Mouse (Mus musculus) ES-Bruce4 (cell line): ENCODE results near the gene Bcl2. TPM values are rescaled to one million over a fixed set of nuclear protein-coding genes. Genes with fewer than 3 reads are reported as not detected.

ENCODE experiments used
- H3K27ac ChIP-seq: 2 replicates; pipeline ENCODE4 v1.5.1; 2012; ENCODE audit warnings: low read length, inconsistent platforms; ENCODE audit not compliant: insufficient read depth
- H3K27me3 ChIP-seq: 2 replicates; pipeline ENCODE4 v1.6.1; 2012; ENCODE audit warnings: mild to moderate bottlenecking, low read length, inconsistent platforms; ENCODE audit not compliant: control insufficient read depth, poor library complexity, insufficient read depth, severe bottlenecking
- H3K36me3 ChIP-seq: 2 replicates; pipeline ENCODE4 v1.6.1; 2012; ENCODE audit warnings: inconsistent platforms, mild to moderate bottlenecking, low read length, moderate library complexity; ENCODE audit not compliant: control insufficient read depth, poor library complexity, insufficient read depth, severe bottlenecking
- H3K4me1 ChIP-seq: one replicate; pipeline ENCODE4 v1.8.1; 2011; ENCODE audit warnings: low read length; ENCODE audit not compliant: control insufficient read depth, insufficient read depth
- H3K4me3 ChIP-seq: 2 replicates; pipeline ENCODE4 v1.5.1; 2011; ENCODE audit warnings: low read depth, mild to moderate bottlenecking, low read length
- H3K9ac ChIP-seq: 2 replicates; pipeline ENCODE4 v1.6.1; 2012; ENCODE audit warnings: low read depth, mild to moderate bottlenecking, inconsistent platforms; ENCODE audit not compliant: poor library complexity, severe bottlenecking
- H3K9me3 ChIP-seq: replicated peaks from 2 replicates; pipeline ENCODE4 v1.6.1; 2012; ENCODE audit warnings: mild to moderate bottlenecking, low read length, inconsistent platforms; ENCODE audit not compliant: control insufficient read depth, poor library complexity, insufficient read depth, severe bottlenecking
- CTCF ChIP-seq: IDR thresholded peaks from one replicate; pipeline ENCODE4 v1.8.1; 2011; ENCODE audit warnings: low read depth, low read length
- EP300 ChIP-seq: IDR thresholded peaks from 2 replicates; pipeline ENCODE4 v1.6.1; 2011; ENCODE audit warnings: low read depth, low read length; ENCODE audit not compliant: insufficient read depth
- POLR2A ChIP-seq: IDR thresholded peaks from one replicate; pipeline ENCODE4 v1.8.1; 2011; ENCODE audit warnings: low read length; ENCODE audit not compliant: insufficient read depth
- polyA plus RNA-seq: library from polyadenylated mRNA; stranded (reverse); fragments of >200 nt; gene quantifications from 2 replicates; pipeline ENCODE4 v1.2.4, GENCODE M21; 2011; ENCODE audit warnings: low read depth; ENCODE audit not compliant: missing spikeins, insufficient read depth, insufficient read length

The Bcl2 gene
- polyA plus RNA-seq, 1 experiment = 3.0 TPM

DNA sequence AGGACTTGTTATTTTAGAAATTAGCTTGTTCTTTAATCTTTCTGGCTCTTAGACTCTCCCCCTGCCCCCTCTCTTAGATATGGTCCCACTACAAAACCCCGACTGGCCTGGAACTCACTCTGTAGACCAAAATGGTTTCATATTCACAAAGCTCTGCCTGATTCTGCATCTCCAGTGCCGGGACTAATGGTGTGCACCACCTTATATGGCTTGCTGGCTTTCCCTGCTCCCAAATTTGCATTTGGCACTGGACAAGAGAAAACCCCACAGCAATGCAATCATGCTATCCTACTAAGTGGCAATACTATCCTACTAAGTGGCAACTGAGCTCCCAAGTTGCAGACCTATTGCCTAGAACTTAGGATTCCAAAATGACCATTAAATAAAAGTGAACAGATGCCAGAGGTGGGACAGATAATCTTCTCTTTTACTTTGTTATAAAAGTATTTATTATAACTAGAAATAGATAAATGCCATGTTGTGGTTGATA, 154.9 kb downstream of the Bcl2 start:
- no peaks in the 10 kb centered on the region for H3K36me3 ChIP-seq
- no peak for TF ChIP-seq EP300
- no peak for TF ChIP-seq CTCF
- TF ChIP-seq POLR2A = no peak
- no peaks in the 10 kb centered on the region for H3K9me3 ChIP-seq
- no peak overlapping the region for H3K4me3 ChIP-seq
- no peaks in the 10 kb centered on the region for H3K27me3 ChIP-seq
- H3K4me1 ChIP-seq = peaks cover 5% of the 10 kb centered on the region
- H3K27ac ChIP-seq = no peak overlapping the region
- no peak overlapping the region for H3K9ac ChIP-seq

DNA sequence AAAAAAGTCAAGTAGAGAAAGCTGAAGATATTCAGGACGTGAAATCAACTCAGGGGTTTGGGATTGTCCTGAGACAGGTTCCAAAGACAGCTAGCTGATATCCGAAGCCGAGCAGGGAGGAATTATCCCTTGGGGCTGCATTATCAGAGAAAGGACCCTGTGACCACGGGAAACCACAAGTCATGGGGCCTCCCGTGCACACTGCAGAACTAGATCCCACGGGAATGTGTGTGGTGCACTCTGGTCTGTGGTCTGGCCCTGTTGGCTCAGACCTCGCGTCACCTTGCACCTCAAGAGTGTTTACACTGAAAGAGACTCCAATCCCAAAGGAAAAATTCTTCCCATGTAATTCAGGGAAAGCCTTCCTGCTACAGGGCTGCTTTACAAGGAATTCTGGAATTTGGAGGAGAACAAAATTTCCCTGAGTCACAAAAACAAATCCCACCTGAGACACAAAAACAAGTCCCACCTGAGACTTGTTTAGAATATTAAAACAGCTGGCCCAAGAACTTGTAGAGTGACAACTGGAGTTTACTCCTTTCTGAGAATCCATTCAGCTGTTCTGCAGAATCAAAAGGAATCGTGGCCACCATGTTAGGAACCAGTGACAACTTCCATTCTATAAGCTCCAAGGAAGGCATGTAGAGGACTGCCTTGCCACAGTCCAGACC, 158.4 kb downstream of the Bcl2 start:
- no peak for TF ChIP-seq EP300
- no peak for TF ChIP-seq CTCF
- TF ChIP-seq POLR2A = no peak
- no peaks in the 10 kb centered on the region for H3K36me3 ChIP-seq
- H3K9ac ChIP-seq = no peak overlapping the region
- H3K9me3 ChIP-seq = no peaks in the 10 kb centered on the region
- H3K4me3 ChIP-seq = no peak overlapping the region
- H3K27ac ChIP-seq = no peak overlapping the region
- no peaks in the 10 kb centered on the region for H3K27me3 ChIP-seq
- no peaks in the 10 kb centered on the region for H3K4me1 ChIP-seq

DNA sequence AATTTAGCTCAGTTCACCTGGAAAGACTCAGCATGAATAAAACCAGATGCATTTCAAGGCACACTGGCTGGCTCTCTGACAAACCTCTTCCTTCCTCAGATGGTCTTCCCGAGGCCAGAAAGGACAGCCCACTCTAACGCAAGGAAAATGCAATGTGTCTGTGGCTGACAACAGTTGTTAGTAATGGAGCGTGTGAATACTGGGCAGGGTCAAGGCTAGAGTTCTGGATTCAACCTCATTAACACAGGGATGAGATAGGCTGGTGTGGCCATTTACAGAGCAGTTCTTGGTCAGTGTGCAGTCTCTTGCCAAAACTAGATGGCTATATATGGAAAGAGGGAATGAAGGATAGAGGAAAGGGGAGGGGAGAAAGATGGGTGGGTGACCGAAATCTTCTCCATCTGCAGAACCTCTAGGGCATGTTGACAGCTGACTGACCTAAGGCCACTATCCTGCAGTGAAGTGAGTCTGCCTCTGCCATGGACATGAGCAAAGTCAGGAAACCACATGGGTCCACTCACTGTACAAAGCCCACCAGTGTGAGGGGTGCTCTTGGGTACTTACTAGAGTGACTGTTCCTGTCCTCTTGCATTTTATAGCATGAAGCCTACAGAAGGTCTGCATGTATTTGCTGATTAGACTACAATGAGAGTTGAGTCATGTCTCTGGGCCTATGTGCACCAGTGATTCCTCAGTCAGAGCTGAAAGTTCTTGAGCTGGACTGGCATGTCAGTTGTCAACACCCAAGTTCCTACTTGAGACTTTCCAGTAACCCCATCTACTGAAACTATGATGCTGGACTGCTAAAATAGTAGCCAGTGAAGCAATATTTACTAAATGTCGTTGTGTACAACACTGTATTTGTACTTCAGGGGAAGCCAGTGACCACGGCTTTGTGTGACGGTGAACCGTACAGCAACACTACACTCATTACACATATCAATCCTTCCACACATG, 159.9 kb downstream of the Bcl2 start:
- Histone ChIP-seq H3K9ac (no peak overlapping the region), H3K9me3 (no peaks in the 10 kb centered on the region), H3K27ac (no peak overlapping the region), H3K27me3 (no peaks in the 10 kb centered on the region), H3K4me3 (no peak overlapping the region), H3K36me3 (no peaks in the 10 kb centered on the region), H3K4me1 (no peaks in the 10 kb centered on the region)
- TF ChIP-seq CTCF = no peak

DNA sequence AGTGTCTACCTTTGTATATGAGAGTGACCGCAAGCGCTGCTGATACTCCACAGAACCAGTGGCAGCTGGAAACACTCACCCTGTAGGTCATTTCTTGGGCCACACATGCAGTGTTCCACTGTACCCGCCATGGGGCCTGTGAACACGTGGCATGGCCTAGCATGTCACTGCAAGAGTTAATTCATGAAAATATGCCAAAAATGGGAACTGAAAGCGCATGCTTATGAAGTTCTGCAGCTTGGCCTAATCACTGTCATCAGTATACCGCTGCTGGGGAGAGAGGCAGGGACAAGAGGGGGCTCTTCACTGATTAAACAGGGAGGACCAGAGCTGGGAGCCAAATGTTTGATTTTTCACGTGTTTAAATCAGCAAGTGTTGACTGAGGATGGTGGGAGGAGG, 161.2 kb downstream of the Bcl2 start:
- H3K9me3 ChIP-seq = no peaks in the 10 kb centered on the region
- no peaks in the 10 kb centered on the region for H3K4me1 ChIP-seq
- no peak overlapping the region for H3K9ac ChIP-seq
- no peaks in the 10 kb centered on the region for H3K36me3 ChIP-seq
- no peak overlapping the region for H3K27ac ChIP-seq
- H3K4me3 ChIP-seq = no peak overlapping the region
- TF ChIP-seq EP300 = no peak
- H3K27me3 ChIP-seq = no peaks in the 10 kb centered on the region

DNA sequence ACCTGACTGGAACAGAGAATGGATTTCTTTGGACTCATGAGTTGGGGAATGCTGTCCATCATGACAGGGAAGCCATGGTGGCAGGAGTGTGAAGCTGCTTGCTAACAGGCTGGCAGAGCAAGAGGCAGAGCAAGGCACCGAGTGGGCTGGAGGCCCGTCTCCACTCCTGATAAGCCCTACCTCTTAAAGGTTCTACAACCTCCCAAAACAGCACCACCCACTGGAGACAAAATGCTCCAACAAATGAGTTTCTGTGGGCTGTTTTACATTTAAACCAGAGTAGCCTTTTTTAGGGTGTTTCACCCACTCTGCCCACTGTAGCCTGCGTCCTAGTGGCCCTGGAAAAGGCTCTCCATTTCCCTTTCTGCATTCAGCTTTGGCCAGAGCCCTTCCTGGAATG, 163.5 kb downstream of the Bcl2 start:
- Histone ChIP-seq H3K27ac (no peak overlapping the region), H3K9me3 (no peaks in the 10 kb centered on the region), H3K27me3 (no peaks in the 10 kb centered on the region), H3K4me1 (no peaks in the 10 kb centered on the region), H3K36me3 (no peaks in the 10 kb centered on the region), H3K9ac (no peak overlapping the region), H3K4me3 (no peak overlapping the region)
- TF ChIP-seq EP300 (no peak), CTCF (no peak), POLR2A (no peak)

DNA sequence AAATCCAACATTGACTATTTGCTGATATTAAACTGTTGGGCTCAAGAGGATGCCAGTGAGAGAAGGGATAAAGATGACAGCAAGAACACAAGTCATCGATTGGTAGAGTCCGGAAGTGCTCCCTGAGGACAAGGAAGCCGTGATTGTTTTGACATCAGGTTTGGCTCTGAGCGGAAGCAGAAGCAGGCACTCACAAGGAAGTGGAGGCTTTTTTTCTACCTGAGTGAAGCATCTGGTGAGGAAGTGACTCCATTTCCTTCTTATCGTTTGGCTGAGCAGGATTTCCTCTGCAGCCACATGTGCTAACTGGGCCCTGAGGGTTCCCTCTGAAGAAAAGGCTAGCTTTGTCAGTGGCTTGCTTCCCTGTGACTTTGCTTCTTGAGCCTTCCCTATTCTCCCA, 165.0 kb downstream of the Bcl2 start:
- TF ChIP-seq POLR2A = no peak
- TF ChIP-seq EP300 = no peak
- no peak for TF ChIP-seq CTCF
- H3K4me1 ChIP-seq = no peaks in the 10 kb centered on the region
- no peak overlapping the region for H3K27ac ChIP-seq
- H3K36me3 ChIP-seq = no peaks in the 10 kb centered on the region
- no peaks in the 10 kb centered on the region for H3K27me3 ChIP-seq
- no peak overlapping the region for H3K4me3 ChIP-seq
- no peak overlapping the region for H3K9ac ChIP-seq
- H3K9me3 ChIP-seq = no peaks in the 10 kb centered on the region
